ENCODE assay signal across 8 mouse cellular contexts in the genomic region with DNA sequence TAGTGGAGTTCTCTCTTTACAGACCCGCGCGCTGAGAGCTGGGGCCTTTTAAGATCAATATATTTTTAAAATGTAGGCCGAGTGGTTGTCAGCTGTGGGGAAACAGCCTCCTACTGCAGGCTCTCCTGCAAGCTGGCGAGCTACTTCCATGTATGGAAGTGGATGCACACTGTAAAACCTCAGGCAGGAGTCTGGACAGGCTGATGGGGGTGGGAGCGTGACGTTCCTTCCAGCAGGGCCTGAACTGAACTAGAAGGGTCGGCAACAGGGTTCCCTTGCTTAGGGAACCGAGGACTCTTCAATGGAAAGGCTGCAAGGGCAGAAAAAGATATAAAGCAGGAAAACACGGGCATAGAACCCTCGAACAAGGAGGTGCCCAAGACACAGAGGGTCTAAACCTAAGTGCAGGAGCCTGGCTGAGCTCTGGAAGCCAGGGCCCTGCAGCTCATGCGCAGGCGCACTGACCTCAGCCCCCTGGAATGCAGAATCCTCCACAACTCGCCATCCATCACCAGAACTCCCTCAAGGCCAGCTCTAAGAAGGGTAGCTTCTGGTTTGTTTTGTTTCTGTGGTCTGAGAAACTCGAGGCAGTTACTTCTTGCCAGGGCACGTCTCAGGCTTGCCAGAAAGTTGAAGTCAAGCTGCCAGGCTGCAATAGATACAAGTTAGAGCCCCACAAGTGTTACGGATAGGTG. TPM values are rescaled to one million over a fixed set of nuclear protein-coding genes. Genes with fewer than 3 reads are reported as not detected.
DNase-seq lines count a peak whose midpoint lies in the region; ATAC-seq and TF ChIP-seq lines count a peak whose summit lies in the region.
"Had no signal": no experiment of that assay in that cellular context is flagged by ENCODE, and none has a peak within 500 bp of the region (broad histone marks: within the 10 kb centered on the region; RNA-seq: fewer than 3 reads in every experiment).

No protein-coding gene starts in this region.

- no peaks in the 10 kb centered on the region for H3K27me3 ChIP-seq in embryonic facial prominence, embryonic 10.5 days (replicated peaks; ENCODE audit: low read depth, poor library complexity, severe bottlenecking)
- no peaks in the 10 kb centered on the region for H3K27me3 ChIP-seq in heart, embryonic 16.5 days (ENCODE audit: control insufficient read depth, insufficient read depth, low read length)
- H3K27me3 ChIP-seq in midbrain, postnatal 0 days (ENCODE audit: insufficient read depth, low read length): no peaks in the 10 kb centered on the region

- H3K36me3 ChIP-seq in embryonic facial prominence, embryonic 10.5 days (replicated peaks): peaks cover 9% of the 10 kb centered on the region; the same call in 1 of the 2 replicates
- no peaks in the 10 kb centered on the region for H3K36me3 ChIP-seq in heart, embryonic 16.5 days (ENCODE audit: control insufficient read depth, insufficient read depth)
- H3K36me3 ChIP-seq in midbrain, postnatal 0 days (ENCODE audit: insufficient read depth, low read length): no peaks in the 10 kb centered on the region

- no peak for TF ChIP-seq CTCF in midbrain, postnatal 0 days (IDR thresholded peaks at IDR 0.05)

- H3K27ac ChIP-seq in embryonic facial prominence, embryonic 10.5 days (replicated peaks): peak overlapping the region; percentile 79
- peak overlapping the region; percentile 97 for H3K27ac ChIP-seq in heart, embryonic 16.5 days (ENCODE audit: low read length)
- no peak overlapping the region for H3K27ac ChIP-seq in midbrain, postnatal 0 days (ENCODE audit: low read depth, low read length)

- H3K4me1 ChIP-seq in embryonic facial prominence, embryonic 10.5 days: peaks cover 69% of the 10 kb centered on the region
- peaks cover 37% of the 10 kb centered on the region for H3K4me1 ChIP-seq in heart, embryonic 16.5 days (ENCODE audit: control insufficient read depth, insufficient read depth, low read length)
- no peaks in the 10 kb centered on the region for H3K4me1 ChIP-seq in midbrain, postnatal 0 days (ENCODE audit: insufficient read depth, low read length)

- peak; percentile 90 for ATAC-seq in heart, embryonic 16.5 days (replicated peaks; ENCODE audit: extremely low read depth, insufficient read depth, low FRiP score)
- ATAC-seq in midbrain, postnatal 0 days (ENCODE audit: low FRiP score): no peak
- ATAC-seq in monocyte, adult 5-6 weeks (replicated peaks; ENCODE audit: insufficient number of reproducible peaks, low FRiP score, low TSS enrichment, poor library complexity, severe bottlenecking): no peak

- H3K4me2 ChIP-seq in heart, embryonic 16.5 days (ENCODE audit: low read depth, low read length): peak overlapping the region; percentile 38
- H3K4me2 ChIP-seq in midbrain, postnatal 0 days (ENCODE audit: low read depth, low read length, poor library complexity, severe bottlenecking): no peak overlapping the region

- H3K9ac ChIP-seq in heart, embryonic 16.5 days (ENCODE audit: low read length): peak overlapping the region; percentile 63
- H3K9ac ChIP-seq in midbrain, postnatal 0 days (replicated peaks; ENCODE audit: low read length, poor library complexity, severe bottlenecking): no peak overlapping the region

- DNase-seq in adrenal gland, adult (ENCODE audit: inconsistent age in 2 of 2, low spot score in 1 of 2): peak; percentile 93
- DNase-seq in embryonic facial prominence, embryonic 10.5 days (ENCODE audit: low spot score): peak; percentile 80
- peak; percentile 88 for DNase-seq in kidney, postnatal 14 days
- peak; percentile 63 for DNase-seq in midbrain, postnatal 0 days (ENCODE audit: low spot score)
- DNase-seq in thymus, postnatal 0 days (ENCODE audit: low spot score): no peak

- 63% methylated on average over 17 of the region's 17 CpGs for WGBS in embryonic facial prominence, embryonic 10.5 days
- WGBS in heart, embryonic 16.5 days: 26% methylated on average over 17 of the region's 17 CpGs
- 73% methylated on average over 17 of the region's 17 CpGs for WGBS in midbrain, postnatal 0 days

- no peak overlapping the region for H3K4me3 ChIP-seq in embryonic facial prominence, embryonic 10.5 days
- no peak overlapping the region for H3K4me3 ChIP-seq in heart, embryonic 16.5 days (ENCODE audit: low read length)
- H3K4me3 ChIP-seq in midbrain, postnatal 0 days (ENCODE audit: low read depth, low read length): no peak overlapping the region
- H3K4me3 ChIP-seq: erythroblast, embryonic 14.5 days had no signal

- H3K9me3 ChIP-seq in embryonic facial prominence, embryonic 10.5 days: no peaks in the 10 kb centered on the region
- no peaks in the 10 kb centered on the region for H3K9me3 ChIP-seq in heart, embryonic 16.5 days (replicated peaks; ENCODE audit: control insufficient read depth, low read length)
- H3K9me3 ChIP-seq in midbrain, postnatal 0 days (ENCODE audit: low read length): no peaks in the 10 kb centered on the region

RNA-seq across cellular contexts. Expression of a gene that starts 24.3 kb away (rescaled TPM):
- 41.1 and 42.0 TPM in 2 replicates for polyA plus RNA-seq in embryonic facial prominence, embryonic 10.5 days (2016; fragmentation: Nextera tagmentation; extraction: Ambion mirVana)
- 20.8 and 21.2 TPM in 2 replicates for polyA plus RNA-seq in heart, embryonic 16.5 days (2015; fragmentation: Nextera tagmentation; extraction: Ambion mirVana)
- total RNA-seq in midbrain, postnatal 0 days (2014; rRNA removed): 25.2 and 32.2 TPM in 2 replicates
- polyA plus RNA-seq in midbrain, postnatal 0 days (2015; fragmentation: Nextera tagmentation; extraction: Ambion mirVana): 13.7 and 15.2 TPM in 2 replicates
- total RNA-seq in monocyte, adult 5-6 weeks (2017): 1.9 to 5.8 TPM (median 2.8 TPM) in 3 replicates
- polyA plus RNA-seq in thymus, postnatal 0 days (2015; fragmentation: Nextera tagmentation; extraction: Ambion mirVana): 32.2 and 33.8 TPM in 2 replicates

RNA-seq across cellular contexts. Expression of a gene that starts 32.1 kb away (rescaled TPM):
- polyA plus RNA-seq in embryonic facial prominence, embryonic 10.5 days (2016; fragmentation: Nextera tagmentation; extraction: Ambion mirVana): 135 and 144 TPM in 2 replicates
- polyA plus RNA-seq in heart, embryonic 16.5 days (2015; fragmentation: Nextera tagmentation; extraction: Ambion mirVana): 81.6 and 84.4 TPM in 2 replicates
- 26.6 and 38.0 TPM in 2 replicates for total RNA-seq in midbrain, postnatal 0 days (2014; rRNA removed)
- 103 and 104 TPM in 2 replicates for polyA plus RNA-seq in midbrain, postnatal 0 days (2015; fragmentation: Nextera tagmentation; extraction: Ambion mirVana)
- 6.4 to 10.2 TPM (median 8.2 TPM) in 3 replicates for total RNA-seq in monocyte, adult 5-6 weeks (2017)
- polyA plus RNA-seq in thymus, postnatal 0 days (2015; fragmentation: Nextera tagmentation; extraction: Ambion mirVana): 116 and 117 TPM in 2 replicates
